Mouse (Mus musculus) forebrain, embryonic 10.5 days (tissue): ENCODE results near the gene Tmcc2. TPM values are rescaled to one million over a fixed set of nuclear protein-coding genes. Genes with fewer than 3 reads are reported as not detected.

ENCODE experiments used
- DNase-seq: peaks from one replicate; pipeline ENCODE4 v3.0.0-alpha.2; 2017; ENCODE audit warnings: low spot score; ENCODE audit errors: extremely low spot score
- H3K27ac ChIP-seq: fragments of 300-500 bp; sonication (generic); 2 replicates; pipeline ENCODE4 v1.5.1; 2016; ENCODE audit warnings: mild to moderate bottlenecking
- H3K27me3 ChIP-seq: fragments of 300-500 bp; sonication (generic); 2 replicates; pipeline ENCODE4 v1.6.1; 2016; ENCODE audit warnings: mild to moderate bottlenecking; ENCODE audit not compliant: poor library complexity, severe bottlenecking
- H3K36me3 ChIP-seq: fragments of 300-500 bp; sonication (generic); replicated peaks from 2 replicates; pipeline ENCODE4 v1.6.1; 2016; ENCODE audit warnings: mild to moderate bottlenecking, moderate library complexity
- H3K4me1 ChIP-seq: fragments of 300-500 bp; sonication (generic); 2 replicates; pipeline ENCODE4 v1.6.1; 2016
- H3K4me3 ChIP-seq: fragments of 300-500 bp; sonication (generic); 2 replicates; pipeline ENCODE4 v1.5.1; 2016; ENCODE audit warnings: mild to moderate bottlenecking, moderate library complexity
- H3K9me3 ChIP-seq: fragments of 300-500 bp; sonication (generic); 2 replicates; pipeline ENCODE4 v1.6.1; 2016; ENCODE audit warnings: mild to moderate bottlenecking, moderate library complexity
- WGBS: fragments of 180-500 bp; shearing (Covaris S2); methylation state at CpG from one replicate; pipeline ENCODE4 v1.1.7; 2016; 5-methylcytosine and 5-hydroxymethylcytosine counted together
- polyA plus RNA-seq: library from polyadenylated mRNA; unstranded; fragments of >200 nt; fragmentation: Nextera tagmentation; extraction: Ambion mirVana; gene quantifications from 2 replicates; pipeline ENCODE4 v1.2.1, GENCODE M21; 2016

Tmcc2 gene
- polyA plus RNA-seq, 1 experiment from 2014 or later: 8.8 TPM

- no peak for DNase-seq
- peaks cover 52% of the 10 kb centered on the region for H3K4me1 ChIP-seq
These were observed 79.8 kb downstream of the Tmcc2 start for GRCm38 (mm10) chr1:132311174-132311859.

GRCm38 (mm10) chr1:132310754-132311153 lies 80.3 kb downstream of the Tmcc2 start:
- no peaks in the 10 kb centered on the region for H3K9me3 ChIP-seq
- no peaks in the 10 kb centered on the region for H3K36me3 ChIP-seq
- no peak overlapping the region for H3K4me3 ChIP-seq
- peaks cover 52% of the 10 kb centered on the region for H3K4me1 ChIP-seq
- 71% methylated on average over 7 of the region's 7 CpGs for WGBS
- DNase-seq: no peak
- H3K27me3 ChIP-seq: peaks cover 54% of the 10 kb centered on the region
- no peak overlapping the region for H3K27ac ChIP-seq

More at GRCm38 (mm10) chr1:132311174-132311859, 79.8 kb downstream of the Tmcc2 start:
- 82% methylated on average over 10 of the region's 10 CpGs for WGBS
- H3K9me3 ChIP-seq: no peaks in the 10 kb centered on the region
- H3K4me3 ChIP-seq: no peak overlapping the region
- no peak overlapping the region for H3K27ac ChIP-seq
- H3K36me3 ChIP-seq: no peaks in the 10 kb centered on the region
- H3K27me3 ChIP-seq: peaks cover 54% of the 10 kb centered on the region

DNA sequence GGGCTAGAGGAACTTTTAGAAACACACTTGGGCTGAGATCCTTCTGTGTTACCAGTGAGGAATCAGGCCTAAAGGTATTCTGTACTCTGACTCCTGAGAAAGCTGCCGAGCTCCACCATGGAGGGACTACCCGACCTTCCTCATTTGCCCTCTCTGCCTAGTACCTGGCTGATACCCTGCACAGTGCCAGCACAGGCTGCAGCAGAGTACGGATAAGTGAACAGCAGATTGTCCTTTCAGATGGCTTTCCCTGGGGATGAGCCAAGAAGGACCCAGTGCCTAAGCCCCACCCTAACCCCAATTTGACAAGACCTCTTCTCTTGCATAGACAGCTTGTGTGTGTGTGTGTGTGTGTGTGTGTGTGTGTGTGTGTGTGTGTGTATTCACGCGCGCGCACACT lies 82.4 kb downstream of the Tmcc2 start:
- Histone ChIP-seq H3K27me3 (peaks cover 42% of the 10 kb centered on the region), H3K27ac (peak overlapping the region; percentile 21; the same call in 1 of the 2 replicates), H3K4me3 (no peak overlapping the region), H3K4me1 (peaks cover 57% of the 10 kb centered on the region), H3K36me3 (no peaks in the 10 kb centered on the region), H3K9me3 (no peaks in the 10 kb centered on the region)
- WGBS: 93% methylated on average over 7 of the region's 7 CpGs
- no peak for DNase-seq

- Histone ChIP-seq H3K36me3 (no peaks in the 10 kb centered on the region), H3K4me1 (peaks cover 57% of the 10 kb centered on the region), H3K9me3 (no peaks in the 10 kb centered on the region), H3K27ac (0 out of 2 replicates have a peak overlapping the region, but pooled peaks have one; percentile 12), H3K4me3 (no peak overlapping the region), H3K27me3 (peaks cover 46% of the 10 kb centered on the region)
- DNase-seq: no peak
- 86% methylated on average over 6 of the region's 6 CpGs for WGBS
These were observed 83.1 kb downstream of the Tmcc2 start for GRCm38 (mm10) chr1:132307962-132308361.

- WGBS: 20% methylated on average over 4 of the region's 4 CpGs
- peaks cover 61% of the 10 kb centered on the region for H3K4me1 ChIP-seq
- no peak overlapping the region for H3K4me3 ChIP-seq
- peaks cover 56% of the 10 kb centered on the region for H3K27me3 ChIP-seq
- H3K27ac ChIP-seq: no peak overlapping the region
- H3K9me3 ChIP-seq: no peaks in the 10 kb centered on the region
- H3K36me3 ChIP-seq: no peaks in the 10 kb centered on the region
- no peak for DNase-seq
These were observed 84.3 kb downstream of the Tmcc2 start for GRCm38 (mm10) chr1:132306808-132307207.

Other genes with a start within 250 kb of the Tmcc2 start
- 4.1 and 4.2 TPM in 2 replicates for gene Lemd1, start 199.8 kb downstream of the Tmcc2 start, polyA plus RNA-seq
- 1.8 and 3.3 TPM in 2 replicates for gene AC124108.1, start 199.8 kb downstream of the Tmcc2 start, polyA plus RNA-seq
- not detected in 2 replicates for gene Gm10188, start 161.5 kb downstream of the Tmcc2 start, polyA plus RNA-seq
- 0.30 and 0.33 TPM in 2 replicates for gene Klhdc8a, start 92.7 kb downstream of the Tmcc2 start, polyA plus RNA-seq
- 49.9 TPM in 2 replicates for gene Nuak2, start 75.2 kb downstream of the Tmcc2 start, polyA plus RNA-seq
- 14.4 and 14.9 TPM in 2 replicates for gene Dstyk, start 26.3 kb upstream of the Tmcc2 start, polyA plus RNA-seq
- 61.9 and 64.1 TPM in 2 replicates for gene Rbbp5, start 86.1 kb upstream of the Tmcc2 start, polyA plus RNA-seq
- gene Tmem81, start 114.9 kb upstream of the Tmcc2 start, polyA plus RNA-seq: 1.4 and 1.5 TPM in 2 replicates
- 2.8 and 5.5 TPM in 2 replicates for gene Cntn2, start 152.0 kb upstream of the Tmcc2 start, polyA plus RNA-seq